Mouse (Mus musculus) liver, postnatal 0 days (tissue): ENCODE results near the gene Rnf168.
A peak's percentile ranks its signal among the peaks of the same experiment; 100 is the strongest.

Experiments used
- CTCF ChIP-seq: sonication (generic); IDR thresholded peaks from 2 replicates; pipeline ENCODE4 v1.5.1; 2016; ENCODE audit warnings: antibody characterized with exemption, low read depth
- EP300 ChIP-seq: IDR thresholded peaks from 2 replicates; pipeline ENCODE4 v1.6.1; 2016; ENCODE audit warnings: antibody characterized with exemption, low read depth, mild to moderate bottlenecking

- peak; percentile 72 for TF ChIP-seq CTCF
- no peak for TF ChIP-seq EP300
Observed at GRCm38 (mm10) chr16:32273338-32273737, 3.9 kb upstream of the Rnf168 start.
